Mouse (Mus musculus) liver, embryonic 15.5 days (tissue): ENCODE measurements around the gene Nhp2. TPM values are rescaled to one million over a fixed set of nuclear protein-coding genes. Genes with fewer than 3 reads are reported as not detected.
"Not testable (repeated sequence)": the region's sequence is repeated elsewhere in the genome, so short reads cannot be mapped to it uniquely, and the experiment has no call there.

Experiments
- ATAC-seq: fragments of 200-750 bp; cut with Nextera tagmentation; 2 replicates; pipeline ENCODE4 v1.8.0; 2017; ENCODE audit warnings: moderate number of reproducible peaks, mild to moderate bottlenecking, moderate library complexity; ENCODE audit not compliant: insufficient read depth
- H3K27ac ChIP-seq: fragments of 300-500 bp; sonication (generic); replicated peaks from 2 replicates; pipeline ENCODE4 v1.5.1; 2015; ENCODE audit warnings: mild to moderate bottlenecking, inconsistent platforms
- H3K27me3 ChIP-seq: fragments of 300-500 bp; sonication (generic); 2 replicates; pipeline ENCODE4 v1.6.1; 2015; ENCODE audit warnings: mild to moderate bottlenecking, inconsistent platforms
- H3K36me3 ChIP-seq: fragments of 300-500 bp; sonication (generic); replicated peaks from 2 replicates; pipeline ENCODE4 v1.6.1; 2015; ENCODE audit warnings: moderate library complexity, mild to moderate bottlenecking, inconsistent platforms
- H3K4me1 ChIP-seq: fragments of 300-500 bp; sonication (generic); replicated peaks from 2 replicates; pipeline ENCODE4 v1.6.1; 2015; ENCODE audit warnings: inconsistent platforms
- H3K4me2 ChIP-seq: fragments of 300-500 bp; sonication (generic); 2 replicates; pipeline ENCODE4 v1.6.1; 2015; ENCODE audit warnings: moderate library complexity, mild to moderate bottlenecking, inconsistent platforms
- H3K4me3 ChIP-seq: fragments of 300-500 bp; sonication (generic); replicated peaks from 2 replicates; pipeline ENCODE4 v1.5.1; 2015; ENCODE audit warnings: mild to moderate bottlenecking, inconsistent platforms
- H3K9ac ChIP-seq: fragments of 300-500 bp; sonication (generic); 2 replicates; pipeline ENCODE4 v1.6.1; 2015; ENCODE audit warnings: moderate library complexity, mild to moderate bottlenecking, inconsistent platforms
- H3K9me3 ChIP-seq: fragments of 300-500 bp; sonication (generic); replicated peaks from 2 replicates; pipeline ENCODE4 v1.6.1; 2016; ENCODE audit warnings: inconsistent platforms
- WGBS: fragments of 180-500 bp; shearing (Covaris S2); methylation state at CpG from one replicate; pipeline ENCODE4 v1.1.7; 2015; ENCODE audit warnings: mixed read lengths; ENCODE audit not compliant: insufficient replicate concordance; 5-methylcytosine and 5-hydroxymethylcytosine counted together
- polyA plus RNA-seq: library from polyadenylated mRNA; unstranded; fragments of >200 nt; fragmentation: Nextera tagmentation; extraction: Ambion mirVana; gene quantifications from 2 replicates; pipeline ENCODE4 v1.2.1, GENCODE M21; 2015

Gene Nhp2
- polyA plus RNA-seq, 1 experiment from 2014 or later, result 95.6 TPM

GRCm38 (mm10) chr11:51661867-51662365 lies 42.4 kb downstream of the Nhp2 start:
- H3K9me3 ChIP-seq, result no peaks in the 10 kb centered on the region
- no peak for ATAC-seq
- H3K27me3 ChIP-seq, result no peaks in the 10 kb centered on the region
- H3K4me3 ChIP-seq, result no peak overlapping the region
- no peaks in the 10 kb centered on the region for H3K36me3 ChIP-seq
- H3K27ac ChIP-seq, result no peak overlapping the region
- no peak overlapping the region for H3K4me2 ChIP-seq
- peaks cover 10% of the 10 kb centered on the region for H3K4me1 ChIP-seq
- no peak overlapping the region for H3K9ac ChIP-seq
- 77% methylated on average over 16 of the region's 16 CpGs for WGBS

- WGBS, result 72% methylated on average over 7 of the region's 7 CpGs
- Histone ChIP-seq H3K9me3 (no peaks in the 10 kb centered on the region), H3K4me3 (no peak overlapping the region), H3K4me1 (peaks cover 10% of the 10 kb centered on the region), H3K4me2 (no peak overlapping the region), H3K9ac (no peak overlapping the region), H3K27ac (no peak overlapping the region), H3K36me3 (no peaks in the 10 kb centered on the region), H3K27me3 (no peaks in the 10 kb centered on the region)
- ATAC-seq, result no peak
Measured at GRCm38 (mm10) chr11:51662632-51663031, 43.1 kb downstream of the Nhp2 start.

DNA sequence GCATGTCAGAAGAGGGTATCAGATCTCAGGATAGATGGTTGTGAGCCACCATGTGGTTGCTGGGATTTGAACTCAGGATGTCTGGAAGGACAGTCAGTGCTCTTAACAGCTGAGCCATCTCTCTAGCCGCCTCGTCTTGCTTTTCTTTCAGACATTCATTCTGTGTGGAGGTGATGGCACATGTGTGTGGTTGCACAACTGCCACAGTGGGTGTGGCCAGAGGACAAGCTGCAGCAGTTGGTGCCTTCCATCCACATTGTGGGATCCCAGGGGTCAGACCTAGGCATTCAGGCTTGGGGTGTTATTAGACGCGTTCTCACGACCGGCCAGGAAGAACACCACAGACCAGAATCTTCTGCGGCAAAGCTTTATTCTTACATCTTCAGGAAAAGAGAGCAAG lies 45.2 kb downstream of the Nhp2 start:
- not testable (repeated sequence) for ATAC-seq, H3K9me3 ChIP-seq

GRCm38 (mm10) chr11:51670846-51671245 lies 51.3 kb downstream of the Nhp2 start:
- Histone ChIP-seq H3K4me3 (no peak overlapping the region), H3K27ac (no peak overlapping the region), H3K9ac (no peak overlapping the region), H3K9me3 (no peaks in the 10 kb centered on the region), H3K4me2 (no peak overlapping the region), H3K27me3 (no peaks in the 10 kb centered on the region), H3K36me3 (no peaks in the 10 kb centered on the region), H3K4me1 (no peaks in the 10 kb centered on the region)
- WGBS, result 71% methylated on average over 7 of the region's 7 CpGs
- no peak for ATAC-seq

More for the DNA sequence above, 45.2 kb downstream of the Nhp2 start:
- not testable (repeated sequence) for H3K9ac ChIP-seq, H3K27ac ChIP-seq, H3K4me2 ChIP-seq, H3K27me3 ChIP-seq, H3K4me3 ChIP-seq, H3K36me3 ChIP-seq, H3K4me1 ChIP-seq
- 80% methylated on average over 7 of the region's 7 CpGs for WGBS

- Histone ChIP-seq H3K4me3 (no peak overlapping the region), H3K27ac (no peak overlapping the region), H3K9me3 (no peaks in the 10 kb centered on the region), H3K4me2 (no peak overlapping the region), H3K9ac (no peak overlapping the region), H3K36me3 (no peaks in the 10 kb centered on the region), H3K27me3 (no peaks in the 10 kb centered on the region), H3K4me1 (no peaks in the 10 kb centered on the region)
- 52% methylated on average over 2 of the region's 2 CpGs for WGBS
- ATAC-seq, result no peak
Measured at GRCm38 (mm10) chr11:51671376-51671775, 51.8 kb downstream of the Nhp2 start.

DNA sequence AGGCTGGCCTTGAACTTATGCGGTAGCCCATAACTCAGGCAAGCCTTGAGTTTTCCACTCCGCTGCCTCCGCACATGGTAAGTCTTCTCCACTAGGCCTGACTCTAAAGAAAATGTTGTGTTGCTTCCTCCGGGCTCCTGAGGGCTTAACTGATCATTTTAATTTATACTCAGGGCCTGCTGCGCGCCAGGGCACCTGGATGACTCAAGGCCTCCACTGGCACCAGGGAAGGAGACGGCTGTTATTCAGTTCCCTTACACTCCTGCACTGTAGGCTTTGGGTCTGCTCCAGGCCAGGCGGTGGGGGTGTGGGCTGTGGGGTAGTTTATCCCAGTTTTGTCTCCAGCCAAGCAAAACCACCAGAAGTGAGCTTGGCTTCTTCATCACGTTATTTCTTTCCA lies 53.8 kb downstream of the Nhp2 start:
- Histone ChIP-seq H3K27me3 (no peaks in the 10 kb centered on the region), H3K36me3 (no peaks in the 10 kb centered on the region), H3K4me2 (no peak overlapping the region), H3K9ac (no peak overlapping the region), H3K9me3 (no peaks in the 10 kb centered on the region), H3K4me1 (no peaks in the 10 kb centered on the region), H3K4me3 (no peak overlapping the region), H3K27ac (no peak overlapping the region)
- ATAC-seq, result no peak
- 73% methylated on average over 9 of the region's 9 CpGs for WGBS

Other genes starting within 250 kb of the Nhp2 start
- gene Phykpl, start 35.0 kb upstream of the Nhp2 start, polyA plus RNA-seq, result 11.8 and 12.0 TPM in 2 replicates
- gene Hnrnpab, start 12.9 kb upstream of the Nhp2 start, polyA plus RNA-seq, result 171 and 173 TPM in 2 replicates
- 20.0 and 21.1 TPM in 2 replicates for gene Rmnd5b, start 16.2 kb downstream of the Nhp2 start, polyA plus RNA-seq
- 2.9 TPM in 2 replicates for gene N4bp3, start 31.1 kb downstream of the Nhp2 start, polyA plus RNA-seq
- 0.36 and 0.60 TPM in 2 replicates for gene D930048N14Rik, start 31.2 kb downstream of the Nhp2 start, polyA plus RNA-seq
- gene 0610009B22Rik, start 69.1 kb downstream of the Nhp2 start, polyA plus RNA-seq, result 29.4 and 35.2 TPM in 2 replicates
- 7.0 and 7.3 TPM in 2 replicates for gene Sec24a, start 143.9 kb downstream of the Nhp2 start, polyA plus RNA-seq
- gene Sar1b, start 144.0 kb downstream of the Nhp2 start, polyA plus RNA-seq, result 73.7 and 77.0 TPM in 2 replicates
- 0.69 and 0.83 TPM in 2 replicates for gene Jade2, start 237.9 kb downstream of the Nhp2 start, polyA plus RNA-seq